Mouse (Mus musculus): ENCODE results near the gene Adck2. TPM values are rescaled to one million over a fixed set of nuclear protein-coding genes. Genes with fewer than 3 reads are reported as not detected.
A peak's percentile ranks its signal among the peaks of the same experiment; 100 is the strongest.

The Adck2 gene
- total RNA-seq (2021): 10 to 100 TPM; 28.5 to 31.7 TPM

DNA sequence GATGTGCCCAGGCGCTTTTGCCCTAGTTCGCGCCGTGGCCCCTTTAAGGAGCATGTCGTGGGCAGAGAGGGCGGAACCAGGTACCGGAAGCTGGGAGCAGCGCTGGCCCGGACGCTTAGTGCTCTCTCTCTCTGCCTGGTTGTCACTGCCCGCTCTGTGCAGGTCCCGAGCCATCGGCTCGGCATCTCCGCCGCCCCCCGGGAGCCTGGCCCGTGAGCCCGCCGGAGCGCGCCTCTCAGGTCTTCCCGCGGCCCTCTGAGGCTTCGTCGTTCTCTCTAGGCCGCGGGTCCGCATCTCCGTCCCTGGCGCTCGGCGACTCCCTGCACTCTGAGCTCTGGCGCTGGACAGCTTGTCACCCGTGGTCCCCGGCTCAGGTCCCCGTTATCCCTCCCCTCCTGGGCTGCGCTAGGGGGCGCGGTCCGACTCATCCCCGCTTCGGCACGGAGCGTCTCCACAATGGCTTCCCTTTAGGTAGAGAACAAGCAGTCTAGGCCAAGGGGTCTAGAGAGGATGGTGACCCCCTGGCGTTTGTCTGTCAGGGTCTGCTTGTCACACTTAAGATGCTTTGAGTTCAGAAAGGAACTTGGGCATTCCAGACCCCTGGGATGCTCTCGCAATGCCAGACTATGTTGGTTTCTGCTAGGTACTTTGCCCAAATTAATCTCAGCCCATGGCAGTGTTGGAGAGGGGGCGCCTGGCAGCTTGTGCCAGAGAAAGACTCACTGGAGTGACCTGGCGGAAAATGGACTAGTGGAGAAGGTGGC, at the start of gene Adck2:
Gene Adck2 (plus strand): TSS at position 83 of the 764 bp plus-strand sequence.
- DNase-seq (ENCODE audit: low spot score in 2 of 2): peak; percentile 79 to 84
- intact Hi-C loops (cut with DNase I): loop anchor here (5.0 kb wide), 1 partner anchor 157 kb away; no protein-coding TSS in a partner anchor

DNA sequence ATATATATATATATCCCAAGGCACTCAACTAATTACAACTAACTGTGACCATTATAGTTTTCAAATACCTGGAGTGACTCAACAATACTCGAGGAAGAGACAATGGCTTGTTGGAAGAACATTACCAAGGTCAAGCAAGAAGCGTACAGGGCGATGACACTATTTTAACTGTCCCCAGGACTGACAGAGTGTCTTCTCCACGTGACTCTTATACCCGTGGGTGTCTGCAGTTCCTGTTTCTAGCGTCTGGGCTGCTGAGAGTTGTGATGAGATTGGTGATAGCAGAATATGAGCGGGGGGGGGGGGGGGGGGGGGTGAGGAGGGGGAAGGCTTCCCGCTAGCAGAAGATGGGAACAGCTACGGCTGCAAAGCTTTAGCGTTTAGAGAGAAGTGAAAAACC, 46.9 kb upstream of the Adck2 start:
- intact Hi-C loops (cut with DNase I): no loop called here
- no peak for DNase-seq (ENCODE audit: low spot score in 2 of 2)

DNA sequence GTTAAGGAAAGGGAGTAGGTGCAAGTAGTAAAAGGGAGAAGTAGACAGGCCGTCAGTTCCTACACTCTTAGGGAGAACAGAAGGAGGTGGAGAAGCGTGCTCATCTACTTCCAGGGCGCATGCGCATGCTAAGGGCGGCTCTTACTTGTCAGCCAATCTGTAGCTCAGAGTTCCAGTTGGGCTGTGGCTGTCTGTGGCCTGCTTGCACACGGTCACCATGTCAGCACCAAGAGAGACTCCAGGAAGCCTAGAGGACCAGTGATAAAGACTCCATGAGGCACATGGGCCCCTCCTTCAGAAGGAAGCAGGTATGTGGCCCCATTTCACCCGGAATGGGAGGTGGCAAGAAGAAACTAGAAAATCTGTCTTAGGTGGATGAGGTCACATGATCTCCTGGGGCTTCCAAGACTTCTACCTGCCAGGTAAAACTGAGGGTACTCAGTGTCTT, 46.3 kb upstream of the Adck2 start:
- intact Hi-C loops (cut with DNase I): no loop called here
- peak in 1 of 2 experiments; percentile 21 for DNase-seq (ENCODE audit: low spot score in 2 of 2)

DNA sequence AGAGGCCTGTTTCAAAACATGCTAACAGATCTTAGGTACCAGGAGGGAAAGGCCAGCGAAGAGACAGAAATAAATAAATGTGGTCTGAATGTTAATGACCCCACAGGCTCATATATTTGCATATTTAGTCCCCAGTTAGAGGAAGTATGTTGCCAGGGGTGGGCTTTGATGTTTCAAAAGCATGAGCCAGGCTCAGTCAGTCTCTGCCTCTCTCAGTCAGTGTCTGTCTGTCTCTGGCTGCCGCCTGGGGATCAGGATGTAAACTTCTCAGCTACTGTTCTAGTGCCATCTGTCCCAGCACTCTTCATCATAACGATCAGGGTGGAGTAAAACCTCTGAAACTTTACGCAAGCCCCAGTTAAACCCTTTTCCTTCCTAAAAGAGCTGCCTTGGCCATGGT, 45.9 kb upstream of the Adck2 start:
- DNase-seq (ENCODE audit: low spot score in 2 of 2): no peak
- intact Hi-C loops (cut with DNase I): no loop called here

DNA sequence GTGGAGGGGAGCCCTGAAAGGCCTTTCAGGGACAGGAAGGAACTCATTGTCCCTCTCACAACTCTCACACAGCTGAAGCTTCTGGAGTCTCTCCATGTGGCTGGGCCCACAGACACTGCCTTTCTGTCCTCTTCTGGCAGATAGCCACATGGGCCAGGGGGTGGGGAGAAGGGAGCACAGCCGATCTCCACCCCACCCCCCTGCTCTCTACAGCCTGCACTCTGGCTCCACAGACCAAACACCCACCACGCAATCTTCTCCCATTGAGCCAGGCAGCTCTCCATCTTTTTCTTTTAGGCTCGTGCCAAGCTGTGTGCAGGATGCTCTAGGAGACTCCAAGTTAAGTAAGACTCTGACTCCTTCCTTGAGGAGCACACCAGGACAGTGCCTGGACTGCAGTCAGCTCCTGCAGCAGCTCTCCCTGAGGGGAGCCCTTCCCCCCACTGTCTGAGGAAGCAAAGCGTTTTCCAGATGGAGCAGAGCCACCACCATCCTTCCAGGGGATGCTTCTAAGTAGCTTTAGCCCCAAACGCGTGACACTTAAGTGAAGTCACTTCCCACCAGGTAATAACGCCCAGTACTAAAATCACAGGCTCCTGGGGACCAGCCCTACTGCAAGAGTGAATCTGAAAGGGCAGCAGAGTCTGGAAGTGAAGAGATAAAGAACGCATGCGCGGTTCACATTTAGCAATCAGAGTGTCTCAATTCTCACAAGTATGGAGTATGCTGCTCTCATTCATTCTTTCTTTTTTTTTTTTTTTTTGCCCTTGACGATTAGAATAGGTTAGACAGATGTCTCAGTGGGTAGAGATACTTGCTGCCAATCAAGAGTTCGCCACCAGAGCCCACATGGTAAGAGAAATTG, 44.8 kb upstream of the Adck2 start:
- intact Hi-C loops (cut with DNase I): no loop called here
- peak; percentile 64 to 74 for DNase-seq (ENCODE audit: low spot score in 2 of 2)

DNA sequence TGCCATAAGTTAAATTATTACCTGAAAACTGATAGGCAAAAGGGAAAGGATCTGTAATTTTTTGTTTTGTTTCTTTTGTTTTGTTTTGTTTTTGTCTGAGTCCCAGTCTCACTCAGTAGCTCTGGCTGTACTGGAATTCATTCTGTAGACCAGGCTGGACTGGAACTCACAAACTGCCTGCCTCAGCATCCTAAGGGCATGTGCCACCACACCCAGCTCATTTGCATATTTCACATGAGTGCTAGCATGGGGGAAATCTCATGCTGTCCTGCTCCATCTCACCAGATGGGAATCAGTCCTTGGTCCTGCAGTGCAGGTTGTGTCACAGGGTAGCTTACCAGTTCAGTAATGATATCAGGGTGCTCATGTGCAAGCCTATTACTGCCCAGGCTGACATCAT, 38.7 kb upstream of the Adck2 start:
- intact Hi-C loops (cut with DNase I): no loop called here
- DNase-seq (ENCODE audit: low spot score in 2 of 2): no peak

DNA sequence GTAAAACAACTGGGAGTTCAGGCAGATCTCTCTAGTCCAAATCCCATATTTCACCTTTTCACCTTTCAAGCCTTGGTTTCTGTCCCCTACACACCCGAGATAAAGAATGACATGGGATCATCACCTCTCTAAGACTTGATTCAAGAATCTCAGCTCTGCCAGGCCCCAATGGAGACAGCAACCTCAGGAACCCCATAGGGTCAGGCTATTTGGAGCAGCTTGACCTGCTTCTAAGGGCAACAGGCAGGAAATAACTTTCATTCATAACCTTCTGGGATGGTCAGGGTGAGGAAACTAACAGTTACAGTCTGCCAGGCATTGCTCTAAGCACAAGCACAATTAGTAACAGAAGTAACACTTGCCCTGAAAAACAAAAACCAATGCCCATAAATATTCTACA, 37.1 kb upstream of the Adck2 start:
- intact Hi-C loops (cut with DNase I): no loop called here
- no peak for DNase-seq (ENCODE audit: low spot score in 2 of 2)

DNA sequence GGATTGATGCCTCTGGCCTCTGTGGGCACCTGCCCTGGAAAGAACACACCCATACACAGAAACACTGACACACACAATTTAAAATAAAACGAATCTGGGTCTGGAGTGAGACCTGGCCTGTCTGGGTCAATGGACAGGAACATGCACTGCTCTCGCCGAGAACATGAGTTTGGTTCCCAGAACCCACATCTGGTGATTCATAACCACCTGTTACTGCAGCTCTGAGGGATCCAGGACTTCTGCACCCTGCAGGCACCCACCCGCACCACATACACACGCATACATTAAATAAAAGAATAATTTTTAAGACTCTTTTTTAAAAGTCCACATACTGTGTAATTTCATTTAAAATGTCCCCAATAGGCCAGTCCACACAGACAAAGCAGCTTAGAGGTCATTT, 36.4 kb upstream of the Adck2 start:
- DNase-seq (ENCODE audit: low spot score in 2 of 2): no peak
- intact Hi-C loops (cut with DNase I): no loop called here

DNA sequence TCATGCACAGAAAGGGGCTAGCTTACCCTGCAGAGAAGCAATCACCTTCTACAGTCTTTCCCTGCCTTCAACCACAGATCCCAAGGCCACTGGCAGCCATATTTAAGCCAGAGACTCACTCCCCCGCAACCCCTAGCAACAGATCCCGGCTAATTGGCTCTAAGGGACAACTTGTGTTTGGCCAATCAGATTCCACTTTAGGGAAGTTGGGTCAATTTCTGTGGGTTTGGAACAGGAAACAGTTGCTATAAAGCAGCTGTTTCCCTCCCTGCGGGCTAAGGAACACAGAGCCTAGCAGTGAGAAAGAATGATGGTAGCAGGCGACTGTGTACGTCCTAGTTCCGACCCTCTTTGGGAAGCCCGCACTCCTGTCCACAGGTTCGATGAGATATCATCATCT, 35.4 kb upstream of the Adck2 start:
- DNase-seq (ENCODE audit: low spot score in 2 of 2): no peak
- intact Hi-C loops (cut with DNase I): no loop called here

DNA sequence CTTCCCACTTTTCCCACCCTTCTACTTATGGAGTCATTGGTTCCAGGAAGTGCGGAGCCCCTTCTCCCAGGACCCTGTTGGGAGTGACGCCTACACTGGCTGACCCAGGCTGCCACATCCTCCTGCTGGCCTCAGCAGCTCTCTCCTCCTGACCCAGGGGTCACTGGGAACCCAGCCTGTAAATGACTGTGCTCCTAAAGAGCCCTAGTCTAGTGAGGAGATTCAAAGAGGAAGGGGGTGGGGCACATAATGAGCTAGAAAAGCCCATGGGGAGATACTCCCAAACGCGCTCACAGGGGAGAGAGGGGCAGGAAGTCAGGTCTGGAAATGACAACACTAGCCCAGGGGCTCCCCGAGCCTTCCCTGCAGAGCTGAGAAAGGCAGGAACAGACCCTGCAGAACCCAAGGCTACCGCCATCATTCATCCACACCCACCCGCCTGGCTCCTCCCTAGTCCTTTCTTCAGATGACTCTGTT, 34.0 kb upstream of the Adck2 start:
- DNase-seq (ENCODE audit: low spot score in 2 of 2): no peak
- intact Hi-C loops (cut with DNase I): no loop called here

DNA sequence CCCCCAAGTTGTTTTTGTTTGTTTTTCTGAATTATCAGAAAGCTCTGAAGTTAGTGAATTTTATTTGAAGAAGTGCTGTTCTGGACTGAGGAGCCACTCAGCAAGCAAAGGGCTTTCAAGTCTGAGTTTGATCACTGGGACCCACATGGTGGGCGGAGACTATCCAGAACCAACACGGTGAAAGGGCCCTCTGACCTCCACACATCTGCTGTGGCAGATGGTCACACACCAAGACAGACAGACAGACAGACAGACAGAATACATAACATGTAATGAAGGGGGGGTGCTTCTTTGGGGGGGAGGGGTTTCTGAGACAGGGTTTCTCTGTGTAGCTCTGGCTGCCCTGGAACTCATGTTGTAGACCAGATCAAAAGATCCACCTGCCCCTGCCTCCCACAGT, 33.1 kb upstream of the Adck2 start:
- intact Hi-C loops (cut with DNase I): no loop called here
- DNase-seq (ENCODE audit: low spot score in 2 of 2): no peak

DNA sequence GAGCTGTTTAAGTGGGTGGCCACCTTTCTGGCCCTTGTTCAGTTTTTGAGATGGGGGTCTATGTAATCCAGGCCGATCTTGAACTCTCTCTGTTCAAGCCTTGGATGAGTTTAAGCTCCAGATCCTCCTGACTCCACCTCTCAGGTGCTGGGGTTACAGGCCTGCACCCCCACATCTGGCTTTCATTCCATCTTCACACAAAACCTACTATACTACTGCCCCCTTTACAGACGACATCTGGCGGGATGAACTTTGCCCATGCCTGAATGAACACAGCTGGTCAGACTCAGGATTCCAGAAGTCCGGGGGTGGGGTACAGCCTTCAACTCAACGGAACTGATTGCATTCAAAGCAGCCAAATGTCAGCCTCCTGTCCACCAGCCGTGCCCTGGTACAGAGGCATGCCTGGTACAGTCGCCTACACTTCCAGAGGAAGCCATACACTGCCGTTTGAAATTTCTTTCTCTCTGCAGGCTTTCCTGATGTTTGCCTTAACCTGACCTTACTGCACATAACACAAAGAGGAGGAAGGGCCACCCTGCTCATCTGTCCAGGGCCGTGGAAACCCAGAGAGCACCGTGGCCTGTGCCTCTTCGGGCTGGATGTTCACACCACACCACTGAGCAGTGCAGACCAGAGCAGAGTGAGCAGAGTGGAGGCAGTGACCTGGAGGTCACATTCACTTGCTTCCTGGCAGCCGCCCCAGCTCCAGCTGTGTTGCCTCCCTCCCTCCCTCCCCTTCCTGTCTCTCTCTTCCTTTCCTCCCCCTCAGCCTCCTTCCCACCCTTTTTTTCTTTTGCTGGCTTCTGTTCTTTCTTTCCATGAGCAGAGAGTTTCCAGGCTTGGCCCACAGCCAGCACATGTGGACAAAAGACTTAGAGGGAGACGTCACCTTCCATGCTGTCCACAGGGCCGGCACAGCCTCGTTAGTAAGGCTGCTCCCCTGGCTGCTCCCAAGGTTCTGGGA, 30.8 kb upstream of the Adck2 start:
- peak; percentile 24 to 35 for DNase-seq (ENCODE audit: low spot score in 2 of 2)

DNA sequence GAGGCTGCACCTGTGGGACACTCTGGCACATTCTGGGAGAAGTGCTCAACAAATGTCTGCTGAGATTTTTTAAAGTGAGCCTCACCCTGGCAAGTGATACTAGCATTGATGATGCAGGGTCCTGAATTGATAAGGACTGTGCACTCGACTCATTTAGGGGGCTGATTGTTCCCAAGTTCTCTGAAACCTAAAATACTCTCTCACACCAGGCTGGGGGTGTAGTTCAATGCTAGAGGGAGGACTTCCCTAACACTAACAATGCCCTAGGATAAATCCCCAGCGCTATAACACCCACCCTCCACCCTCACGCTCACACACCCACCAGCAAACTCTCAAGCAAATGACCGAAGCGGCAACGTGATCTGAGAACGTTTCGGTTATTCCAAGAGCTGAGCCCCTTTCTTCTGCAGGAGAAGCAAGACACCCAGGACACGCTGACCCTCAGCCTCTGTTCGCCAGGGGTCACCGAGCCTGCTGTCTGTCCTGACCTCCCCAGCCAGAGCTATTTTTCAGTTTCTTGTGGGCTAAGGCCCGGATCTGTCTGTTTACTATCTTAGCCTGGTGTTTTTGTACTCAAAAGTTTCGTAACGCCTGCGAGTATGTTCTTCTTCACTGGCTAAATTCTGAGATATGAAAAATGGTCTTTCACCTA, 29.8 kb upstream of the Adck2 start:
- intact Hi-C loops (cut with DNase I): no loop called here
- DNase-seq (ENCODE audit: low spot score in 2 of 2): no peak

More for the DNA sequence above, 30.8 kb upstream of the Adck2 start:
- intact Hi-C loops (cut with DNase I): no loop called here

DNA sequence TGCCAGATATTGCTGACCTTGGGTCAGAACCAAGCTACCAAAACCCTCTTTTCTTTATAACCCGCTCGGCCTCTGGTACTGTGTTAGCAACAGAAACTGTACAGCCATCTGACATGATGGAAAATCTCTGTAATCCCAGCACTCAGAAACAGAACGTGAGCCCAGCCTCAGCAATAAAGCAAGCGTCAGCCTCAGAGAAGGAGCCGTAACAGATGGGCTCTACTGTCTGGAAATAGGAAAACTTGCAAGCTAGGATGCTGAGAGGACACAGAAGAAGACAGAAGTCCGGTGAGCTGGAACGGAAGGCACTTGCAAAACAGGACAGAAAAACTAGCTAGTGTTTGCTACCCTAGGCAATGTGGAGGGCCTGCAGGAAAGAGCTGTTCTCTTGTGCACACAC, 28.2 kb upstream of the Adck2 start:
- intact Hi-C loops (cut with DNase I): no loop called here
- DNase-seq (ENCODE audit: low spot score in 2 of 2): no peak

DNA sequence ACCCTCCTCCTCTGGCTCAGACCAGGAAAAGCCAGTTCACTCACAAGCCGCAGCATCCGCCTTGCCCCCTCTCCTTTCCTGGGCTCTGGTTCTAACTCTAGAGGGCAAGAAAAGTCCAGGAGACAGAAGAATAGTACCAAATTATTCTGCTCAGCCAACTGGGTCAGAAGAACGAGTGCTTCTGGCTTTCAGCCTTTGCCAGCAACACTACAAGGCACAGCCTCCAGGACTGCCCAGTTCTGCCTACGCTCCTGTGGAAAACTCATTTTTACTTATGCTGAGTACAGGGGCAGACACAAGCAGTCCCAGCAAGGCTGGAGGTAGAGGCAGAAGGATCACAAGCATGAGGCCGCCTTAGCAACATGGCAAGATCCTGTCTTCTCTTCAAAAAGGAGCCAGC, 25.6 kb upstream of the Adck2 start:
- intact Hi-C loops (cut with DNase I): no loop called here
- no peak for DNase-seq (ENCODE audit: low spot score in 2 of 2)

DNA sequence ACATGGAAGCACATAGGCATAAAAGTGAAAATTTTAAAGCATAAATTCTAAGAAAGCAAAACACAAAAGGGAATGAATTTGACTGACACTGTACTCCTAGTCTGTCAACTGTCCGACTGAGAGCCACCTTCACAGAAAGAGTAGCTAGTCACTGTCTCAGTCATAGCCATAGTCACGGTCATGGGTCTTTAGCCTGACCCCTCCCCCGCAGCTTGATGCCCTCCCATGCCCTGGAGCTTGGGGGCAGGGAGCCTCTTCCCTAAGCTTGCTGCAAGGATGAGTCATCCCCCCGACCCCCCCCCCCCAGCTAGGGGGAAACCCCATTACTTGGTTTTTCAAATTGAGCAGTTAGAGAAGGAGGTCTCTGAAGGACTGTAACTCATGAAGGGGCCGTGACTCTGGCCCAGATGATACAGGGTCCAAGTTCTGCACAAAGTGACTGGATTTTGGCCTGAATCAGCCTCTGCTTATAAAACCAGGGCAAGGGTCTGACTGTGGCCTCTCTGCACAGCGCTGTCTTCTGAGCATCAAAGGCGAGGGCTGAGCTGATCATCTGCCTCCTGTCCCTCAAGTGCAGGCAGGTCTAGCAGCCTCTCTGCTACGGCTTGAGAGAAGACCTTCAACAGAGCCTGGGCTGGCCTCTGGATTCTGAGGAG, 21.6 kb upstream of the Adck2 start:
- intact Hi-C loops (cut with DNase I): no loop called here

DNA sequence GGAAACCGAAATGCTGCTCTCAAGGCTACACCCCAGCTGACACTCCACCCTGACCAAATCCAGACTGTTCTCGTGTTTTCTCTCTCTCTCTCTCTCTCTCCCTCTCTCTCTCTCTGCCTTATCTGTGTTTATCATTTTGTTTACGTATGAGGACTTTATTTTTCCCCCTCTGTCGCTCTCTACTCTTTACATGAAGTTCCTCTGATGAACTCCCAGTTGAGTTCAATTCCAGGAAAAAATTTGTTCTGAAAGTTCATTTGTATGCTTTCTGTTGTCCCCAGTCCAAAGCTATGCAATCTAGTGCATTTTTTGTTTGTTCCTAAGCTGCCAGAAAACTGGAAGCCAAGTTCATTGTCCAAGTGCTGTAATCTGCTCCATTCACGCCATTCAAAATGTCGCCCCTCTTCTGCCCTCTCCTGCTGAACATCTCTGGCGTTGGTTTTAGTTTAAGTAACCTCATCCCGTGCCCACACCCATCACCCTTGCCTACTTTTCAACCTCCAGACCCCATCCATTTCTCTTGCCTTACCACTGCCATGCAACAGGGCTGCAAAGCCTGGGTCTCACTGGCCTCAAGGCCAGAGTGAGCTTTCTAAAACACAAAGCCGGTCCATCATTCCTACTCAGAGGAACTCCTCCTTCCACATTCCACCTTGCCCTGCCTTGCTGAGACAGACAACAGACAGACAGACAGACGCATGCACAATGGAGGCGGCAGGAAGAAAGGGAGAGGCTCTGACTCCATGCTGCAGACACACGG, 18.6 kb upstream of the Adck2 start:
- intact Hi-C loops (cut with DNase I): loop anchor here (5.0 kb wide), 1 partner anchor 63 kb away; no protein-coding TSS in a partner anchor
- no peak for DNase-seq (ENCODE audit: low spot score in 2 of 2)

More for the DNA sequence above, 21.6 kb upstream of the Adck2 start:
- DNase-seq (ENCODE audit: low spot score in 2 of 2): no peak

DNA sequence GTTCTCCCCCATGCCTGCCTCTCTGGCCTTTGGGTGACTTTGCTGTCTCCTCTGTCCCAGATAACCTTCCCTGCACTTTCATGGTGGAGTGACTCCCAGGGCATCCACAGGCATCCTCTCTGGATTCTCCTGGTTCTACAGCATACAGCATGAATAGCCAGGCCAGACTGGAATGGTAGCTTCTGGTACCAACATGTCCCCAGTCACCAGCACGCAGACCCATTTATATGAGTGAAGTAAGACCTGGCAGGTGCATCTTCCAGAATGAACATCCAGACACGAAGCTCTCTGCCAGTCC, 18.1 kb upstream of the Adck2 start:
- intact Hi-C loops (cut with DNase I): loop anchor here (5.0 kb wide), 1 partner anchor 63 kb away; no protein-coding TSS in a partner anchor
- no peak for DNase-seq (ENCODE audit: low spot score in 2 of 2)
